Mouse (Mus musculus) kidney, adult 2 months (tissue): ENCODE results near the gene Rapgef5.

Source experiments
- CTCF ChIP-seq: fragments of 200-500 bp; conservative IDR thresholded peaks from 2 replicates; pipeline ENCODE4 v1.5.1; 2011; ENCODE audit warnings: low read depth, mild to moderate bottlenecking, control low read depth, low read length, moderate library complexity, mixed read lengths; ENCODE audit not compliant: insufficient read depth, insufficient read length
- POLR2A ChIP-seq: fragments of 200-500 bp; IDR thresholded peaks from one replicate; pipeline ENCODE4 v1.6.1; 2011; ENCODE audit warnings: low read depth, low read length, control low read depth

DNA sequence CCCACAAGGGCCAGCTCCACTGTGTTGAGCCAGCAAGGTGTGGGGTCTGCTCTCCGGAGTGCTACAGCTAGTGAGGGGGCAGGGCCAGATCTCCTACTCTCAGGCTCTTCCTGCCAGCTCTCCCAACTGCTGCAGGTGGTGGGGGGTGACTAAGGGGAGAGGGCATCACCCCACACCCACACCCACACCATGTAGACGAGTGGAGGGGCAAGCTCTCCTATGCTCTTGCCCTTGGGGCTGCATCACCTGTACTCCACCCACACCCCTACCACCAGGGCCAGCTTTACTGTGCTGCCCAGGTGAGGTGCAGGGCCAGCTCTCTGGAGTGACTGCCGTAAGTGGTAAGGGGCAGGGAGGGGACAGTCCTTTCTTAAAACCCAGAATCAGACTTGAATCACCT, 89.7 kb downstream of the Rapgef5 start:
- no peak for TF ChIP-seq CTCF
- no peak for TF ChIP-seq POLR2A
